Mouse (Mus musculus) midbrain, embryonic 12.5 days (tissue): ENCODE measurements around the gene Mn1. TPM values are rescaled to one million over a fixed set of nuclear protein-coding genes. Genes with fewer than 3 reads are reported as not detected.

Experiments
- ATAC-seq: fragments of 200-750 bp; cut with Nextera tagmentation; 2 replicates; pipeline ENCODE4 v1.8.0; 2017; ENCODE audit warnings: low read depth, moderate TSS enrichment, moderate library complexity; ENCODE audit not compliant: low FRiP score
- H3K27ac ChIP-seq: fragments of 300-500 bp; sonication (generic); replicated peaks from 2 replicates; pipeline ENCODE4 v1.5.1; 2016; ENCODE audit warnings: mild to moderate bottlenecking
- H3K27me3 ChIP-seq: fragments of 300-500 bp; sonication (generic); 2 replicates; pipeline ENCODE4 v1.6.1; 2016; ENCODE audit warnings: mild to moderate bottlenecking
- H3K36me3 ChIP-seq: fragments of 300-500 bp; sonication (generic); 2 replicates; pipeline ENCODE4 v1.6.1; 2016
- H3K4me1 ChIP-seq: fragments of 300-500 bp; sonication (generic); 2 replicates; pipeline ENCODE4 v1.6.1; 2016
- H3K4me2 ChIP-seq: fragments of 300-500 bp; sonication (generic); replicated peaks from 2 replicates; pipeline ENCODE4 v1.6.1; 2016; ENCODE audit warnings: mild to moderate bottlenecking, moderate library complexity
- H3K4me3 ChIP-seq: fragments of 300-500 bp; sonication (generic); 2 replicates; pipeline ENCODE4 v1.5.1; 2016; ENCODE audit warnings: mild to moderate bottlenecking
- H3K9ac ChIP-seq: fragments of 300-500 bp; sonication (generic); replicated peaks from 2 replicates; pipeline ENCODE4 v1.6.1; 2016; ENCODE audit warnings: mild to moderate bottlenecking, moderate library complexity
- H3K9me3 ChIP-seq: fragments of 300-500 bp; sonication (generic); 2 replicates; pipeline ENCODE4 v1.6.1; 2016; ENCODE audit warnings: mild to moderate bottlenecking
- WGBS: fragments of 180-500 bp; shearing (Covaris S2); methylation state at CpG from one replicate; pipeline ENCODE4 v1.1.7; 2016; 5-methylcytosine and 5-hydroxymethylcytosine counted together
- polyA plus RNA-seq: library from polyadenylated mRNA; unstranded; fragments of >200 nt; fragmentation: Nextera tagmentation; extraction: Ambion mirVana; gene quantifications from 2 replicates; pipeline ENCODE4 v1.2.1, GENCODE M21; 2016

Gene Mn1
- polyA plus RNA-seq, 1 experiment from 2014 or later: 61.8 TPM

DNA sequence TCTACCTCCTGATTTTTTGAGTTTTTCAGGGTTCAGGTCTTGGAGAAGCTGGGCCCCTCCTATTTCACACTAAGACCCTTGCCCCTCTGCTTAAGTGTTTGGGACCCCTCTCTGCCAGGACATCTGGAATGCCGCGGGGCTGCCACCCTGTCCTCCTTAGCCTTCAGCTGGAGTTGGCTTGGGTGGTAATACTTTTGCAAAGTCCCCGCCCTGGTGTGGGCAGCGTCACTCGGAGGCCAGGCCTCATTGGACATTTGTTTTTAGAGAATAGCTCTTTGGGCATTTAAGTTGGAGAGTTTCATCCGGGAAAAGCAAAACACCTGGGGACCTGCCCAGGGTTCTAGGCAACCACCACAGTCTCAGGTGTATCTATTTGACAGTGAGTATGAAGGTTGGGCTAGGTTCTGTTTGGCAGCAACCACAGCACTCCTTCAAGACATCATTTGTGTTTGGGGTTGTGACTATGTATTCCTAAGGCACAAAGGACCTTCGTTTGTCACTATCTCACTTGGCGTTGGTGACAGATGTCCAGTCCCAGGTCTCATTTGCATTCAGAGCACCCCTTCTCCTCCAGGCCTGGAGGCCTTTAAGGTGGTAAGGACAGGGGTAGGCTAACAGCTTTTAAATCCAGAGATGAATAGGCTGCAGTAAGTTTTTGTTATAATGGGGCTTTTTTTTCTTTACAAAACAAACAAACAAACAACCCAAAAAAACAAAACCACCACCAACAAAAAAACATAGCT, 5.1 kb downstream of the Mn1 start:
- Histone ChIP-seq H3K4me3 (peak overlapping the region; percentile 76), H3K9ac (peak overlapping the region; percentile 100), H3K27me3 (no peaks in the 10 kb centered on the region), H3K36me3 (peaks cover 63% of the 10 kb centered on the region), H3K4me1 (peaks cover 80% of the 10 kb centered on the region), H3K9me3 (no peaks in the 10 kb centered on the region), H3K27ac (peak overlapping the region; percentile 99), H3K4me2 (peak overlapping the region; percentile 99)
- WGBS: 26% methylated on average over 8 of the region's 8 CpGs
- no peak for ATAC-seq

DNA sequence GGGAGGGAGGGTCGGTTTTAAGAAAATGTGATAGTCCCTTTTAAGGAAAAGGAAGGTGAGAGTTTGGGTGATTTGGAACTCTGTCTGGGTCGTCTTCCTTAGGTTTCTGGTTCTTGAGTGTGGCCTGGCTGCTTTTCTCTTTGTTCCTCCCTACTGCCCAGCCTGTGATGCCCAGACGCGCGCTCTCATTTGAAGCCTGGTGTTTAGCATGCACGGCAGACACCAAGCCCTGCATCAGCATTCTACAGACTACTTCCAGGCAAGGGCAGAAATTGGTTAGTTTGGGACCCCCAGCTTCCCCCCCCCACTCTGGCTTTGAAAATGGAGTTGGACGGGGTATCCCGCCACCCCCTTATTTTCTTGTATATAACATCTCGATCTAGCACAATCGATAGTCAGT, 5.8 kb downstream of the Mn1 start:
- H3K9ac ChIP-seq: peak overlapping the region; percentile 100
- no peaks in the 10 kb centered on the region for H3K27me3 ChIP-seq
- peak overlapping the region; percentile 99 for H3K27ac ChIP-seq
- H3K4me1 ChIP-seq: peaks cover 88% of the 10 kb centered on the region
- peaks cover 70% of the 10 kb centered on the region for H3K36me3 ChIP-seq
- peak overlapping the region; percentile 99 for H3K4me2 ChIP-seq
- 28% methylated on average over 10 of the region's 10 CpGs for WGBS
- H3K9me3 ChIP-seq: no peaks in the 10 kb centered on the region
- H3K4me3 ChIP-seq: peak overlapping the region; percentile 76
- ATAC-seq: no peak

DNA sequence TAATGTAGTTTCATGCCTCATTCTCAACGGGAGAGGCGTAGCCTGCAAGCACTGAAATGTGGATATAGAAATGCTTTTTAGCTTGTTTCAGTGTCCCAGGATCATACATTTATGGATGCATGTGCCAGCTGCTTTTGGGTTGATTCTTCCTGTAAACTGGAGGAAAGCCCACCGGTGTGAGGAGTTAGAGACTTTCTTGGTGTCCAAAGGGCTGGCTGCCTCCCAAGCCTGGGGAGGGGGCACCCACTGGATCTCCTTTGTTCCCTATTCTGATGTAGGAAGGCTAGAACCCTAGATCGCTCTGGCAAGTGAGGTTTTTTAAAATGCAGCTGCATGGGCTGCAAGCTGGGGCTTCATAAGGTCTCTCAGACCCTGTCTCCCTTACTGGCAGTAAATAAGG, 6.5 kb downstream of the Mn1 start:
- H3K9me3 ChIP-seq: no peaks in the 10 kb centered on the region
- peak overlapping the region; percentile 99 for H3K4me2 ChIP-seq
- peak overlapping the region; percentile 76 for H3K4me3 ChIP-seq
- ATAC-seq: no peak
- H3K27ac ChIP-seq: peak overlapping the region; percentile 68
- H3K9ac ChIP-seq: peak overlapping the region; percentile 100
- no peaks in the 10 kb centered on the region for H3K27me3 ChIP-seq
- H3K36me3 ChIP-seq: peaks cover 68% of the 10 kb centered on the region
- 47% methylated on average over 4 of the region's 4 CpGs for WGBS
- peaks cover 90% of the 10 kb centered on the region for H3K4me1 ChIP-seq

DNA sequence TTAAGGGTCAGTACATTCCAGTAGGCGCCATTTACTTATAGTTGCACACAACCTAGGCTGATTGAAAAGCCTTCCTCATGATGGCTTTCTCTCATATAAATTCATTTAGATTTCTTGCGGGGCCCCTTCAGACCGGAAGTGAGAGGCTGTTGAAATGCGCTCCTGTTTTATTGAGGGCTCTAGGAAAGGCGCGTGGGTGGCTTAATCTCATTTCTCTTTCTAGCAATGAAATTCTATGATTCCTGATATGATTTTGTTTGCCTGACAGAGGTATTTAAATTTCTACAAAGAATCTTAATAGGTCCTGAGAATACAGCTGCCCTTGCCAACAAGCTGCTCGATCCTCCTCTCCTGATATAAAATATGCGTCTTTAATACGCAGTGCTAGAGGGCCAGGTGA, 8.7 kb downstream of the Mn1 start:
- Histone ChIP-seq H3K4me1 (peaks cover 91% of the 10 kb centered on the region), H3K9ac (peak overlapping the region; percentile 46), H3K4me2 (peak overlapping the region; percentile 99), H3K4me3 (peak overlapping the region; percentile 76), H3K9me3 (no peaks in the 10 kb centered on the region), H3K27ac (peak overlapping the region; percentile 56; the same call in 1 of the 2 replicates), H3K36me3 (peaks cover 48% of the 10 kb centered on the region), H3K27me3 (no peaks in the 10 kb centered on the region)
- no peak for ATAC-seq
- 59% methylated on average over 9 of the region's 9 CpGs for WGBS

DNA sequence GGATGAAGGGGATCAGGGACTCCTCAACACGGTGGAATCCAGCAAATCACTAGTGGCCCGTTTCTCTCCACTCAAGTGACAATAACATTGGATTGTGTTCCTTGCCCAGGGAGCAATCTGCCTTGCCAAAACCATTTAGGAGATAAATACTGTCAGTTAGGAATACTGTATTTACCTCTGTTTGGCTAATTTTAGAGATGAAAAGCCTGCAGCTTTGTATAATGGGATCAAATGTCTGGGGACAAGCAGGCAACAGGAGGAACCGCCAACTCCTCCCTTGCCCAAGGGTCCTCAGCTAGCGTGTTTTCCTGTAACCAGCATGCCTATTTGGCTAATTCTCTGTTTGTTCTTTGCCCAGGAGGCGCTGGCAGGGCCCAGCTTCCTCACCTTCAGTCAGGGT, 9.1 kb downstream of the Mn1 start:
- ATAC-seq: no peak
- H3K4me3 ChIP-seq: peak overlapping the region; percentile 76
- peak overlapping the region; percentile 56 for H3K27ac ChIP-seq
- 39% methylated on average over 5 of the region's 5 CpGs for WGBS
- H3K9me3 ChIP-seq: no peaks in the 10 kb centered on the region
- peaks cover 91% of the 10 kb centered on the region for H3K4me1 ChIP-seq
- peaks cover 43% of the 10 kb centered on the region for H3K36me3 ChIP-seq
- H3K4me2 ChIP-seq: peak overlapping the region; percentile 99
- peak overlapping the region; percentile 46 for H3K9ac ChIP-seq
- no peaks in the 10 kb centered on the region for H3K27me3 ChIP-seq

DNA sequence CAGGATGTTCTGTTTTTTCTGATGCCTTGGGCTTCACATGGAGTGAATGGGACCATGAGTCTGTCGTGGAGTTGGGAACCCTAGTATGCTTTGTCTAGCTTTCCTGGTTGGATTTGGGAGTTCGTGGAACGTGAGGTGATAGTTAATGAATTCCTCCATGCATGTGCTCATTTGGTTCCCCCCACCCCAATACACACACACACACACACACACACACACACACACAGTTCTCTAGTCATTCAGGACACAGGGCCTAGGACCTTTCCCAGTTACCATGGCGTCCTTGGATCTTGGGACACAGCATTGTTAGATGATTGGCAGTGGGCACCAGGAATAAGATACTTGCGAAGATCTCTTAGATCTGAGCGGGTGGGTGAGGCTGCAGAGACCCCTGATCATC, 11.7 kb downstream of the Mn1 start:
- Histone ChIP-seq H3K9me3 (no peaks in the 10 kb centered on the region), H3K27me3 (no peaks in the 10 kb centered on the region), H3K36me3 (peaks cover 31% of the 10 kb centered on the region), H3K9ac (peak overlapping the region; percentile 53; the same call in 1 of the 2 replicates), H3K4me1 (peaks cover 100% of the 10 kb centered on the region), H3K4me2 (peak overlapping the region; percentile 99), H3K27ac (peak overlapping the region; percentile 67), H3K4me3 (peak overlapping the region; percentile 22)
- 26% methylated on average over 6 of the region's 6 CpGs for WGBS
- ATAC-seq: no peak

DNA sequence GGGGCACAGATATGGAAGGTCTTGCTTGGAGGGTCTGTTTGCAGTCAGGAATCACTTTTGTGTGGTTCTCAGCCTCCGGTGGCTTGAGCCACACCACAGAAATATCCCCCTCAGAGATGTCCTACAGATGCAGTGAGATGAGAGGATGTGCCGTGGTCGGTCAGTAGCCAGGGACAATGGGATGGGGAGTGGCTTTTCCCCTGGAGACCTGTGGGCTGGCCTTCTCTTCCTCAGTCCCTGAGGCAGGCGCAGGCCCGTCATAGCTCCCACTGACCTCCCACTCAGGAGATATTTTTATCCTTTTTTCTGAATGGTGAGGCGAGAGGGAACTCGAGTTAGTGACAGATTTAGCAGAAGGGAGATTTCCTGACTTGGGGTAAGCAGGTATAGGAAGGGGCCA, 12.6 kb downstream of the Mn1 start:
- Histone ChIP-seq H3K9me3 (no peaks in the 10 kb centered on the region), H3K4me3 (peak overlapping the region; percentile 22), H3K9ac (peak overlapping the region; percentile 53), H3K4me2 (peak overlapping the region; percentile 99), H3K4me1 (peaks cover 100% of the 10 kb centered on the region), H3K36me3 (peaks cover 24% of the 10 kb centered on the region), H3K27me3 (no peaks in the 10 kb centered on the region), H3K27ac (peak overlapping the region; percentile 67)
- no peak for ATAC-seq
- 20% methylated on average over 7 of the region's 7 CpGs for WGBS

DNA sequence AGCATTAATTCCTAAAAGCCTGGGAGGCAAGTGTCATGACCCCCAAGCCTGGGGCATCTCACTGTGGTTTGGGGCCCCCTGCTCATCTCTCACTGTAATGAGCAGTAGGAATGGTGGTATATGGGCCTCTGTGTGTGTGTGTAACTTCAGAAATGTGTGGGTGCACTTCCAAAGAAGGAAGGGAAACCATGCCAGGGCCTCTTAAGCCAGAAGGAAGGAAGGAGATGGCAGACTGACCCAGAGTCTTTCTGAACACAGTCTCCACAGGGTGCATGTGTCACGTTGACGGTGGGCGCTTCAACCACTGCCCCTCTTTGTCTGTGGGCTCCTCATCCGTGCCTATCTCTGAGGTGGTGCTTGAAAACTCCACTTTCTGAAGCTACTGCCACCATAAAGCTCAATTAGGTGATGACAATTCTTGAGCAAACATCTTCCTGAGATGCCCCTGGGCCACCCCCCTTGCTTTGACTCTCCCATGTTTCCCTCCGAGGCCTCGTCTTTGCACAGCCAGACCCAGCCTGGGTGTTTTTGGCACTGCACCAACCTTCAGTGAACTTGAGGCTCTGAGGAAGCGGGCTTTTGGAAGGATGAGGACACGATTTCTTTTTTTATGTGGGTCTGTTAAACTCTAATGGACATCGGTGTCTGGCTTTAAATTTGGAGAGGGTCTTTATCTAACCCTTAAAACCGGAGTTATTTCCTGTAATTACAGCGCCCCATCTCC, 14.0 kb downstream of the Mn1 start:
- no peaks in the 10 kb centered on the region for H3K27me3 ChIP-seq
- no peaks in the 10 kb centered on the region for H3K9me3 ChIP-seq
- H3K27ac ChIP-seq: peak overlapping the region; percentile 40
- peak overlapping the region; percentile 99 for H3K4me2 ChIP-seq
- H3K4me1 ChIP-seq: peaks cover 100% of the 10 kb centered on the region
- H3K4me3 ChIP-seq: no peak overlapping the region
- no peak for ATAC-seq
- H3K9ac ChIP-seq: peak overlapping the region; percentile 8; the same call in 1 of the 2 replicates
- WGBS: 64% methylated on average over 11 of the region's 11 CpGs
- H3K36me3 ChIP-seq: peaks cover 30% of the 10 kb centered on the region

DNA sequence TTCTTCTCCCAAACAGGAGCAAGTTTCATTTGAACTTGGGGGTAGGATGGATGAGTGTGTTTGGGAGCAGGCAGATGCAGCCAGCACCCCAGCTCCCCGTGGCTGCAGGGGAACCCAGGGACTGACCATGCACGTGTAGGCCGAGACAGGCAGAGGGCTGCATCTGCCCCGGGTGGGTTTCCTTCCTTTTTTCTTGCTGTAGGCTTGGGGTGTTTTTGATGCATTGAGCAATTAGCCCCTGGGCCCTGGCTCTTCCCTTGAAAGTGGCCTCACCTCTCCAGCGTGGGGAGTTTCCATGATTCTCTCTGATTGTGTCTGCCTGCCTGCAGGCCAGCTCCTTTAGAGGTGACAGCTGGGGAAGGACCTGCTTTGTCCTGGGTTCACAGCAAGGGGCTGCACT, 15.7 kb downstream of the Mn1 start:
- Histone ChIP-seq H3K27me3 (no peaks in the 10 kb centered on the region), H3K9me3 (no peaks in the 10 kb centered on the region), H3K4me1 (peaks cover 97% of the 10 kb centered on the region), H3K4me2 (no peak overlapping the region), H3K27ac (peak overlapping the region; percentile 5; the same call in 1 of the 2 replicates), H3K36me3 (peaks cover 31% of the 10 kb centered on the region; the same call in 1 of the 2 replicates), H3K4me3 (no peak overlapping the region), H3K9ac (no peak overlapping the region; the same call in 1 of the 2 replicates)
- WGBS: 27% methylated on average over 5 of the region's 5 CpGs
- ATAC-seq: no peak

DNA sequence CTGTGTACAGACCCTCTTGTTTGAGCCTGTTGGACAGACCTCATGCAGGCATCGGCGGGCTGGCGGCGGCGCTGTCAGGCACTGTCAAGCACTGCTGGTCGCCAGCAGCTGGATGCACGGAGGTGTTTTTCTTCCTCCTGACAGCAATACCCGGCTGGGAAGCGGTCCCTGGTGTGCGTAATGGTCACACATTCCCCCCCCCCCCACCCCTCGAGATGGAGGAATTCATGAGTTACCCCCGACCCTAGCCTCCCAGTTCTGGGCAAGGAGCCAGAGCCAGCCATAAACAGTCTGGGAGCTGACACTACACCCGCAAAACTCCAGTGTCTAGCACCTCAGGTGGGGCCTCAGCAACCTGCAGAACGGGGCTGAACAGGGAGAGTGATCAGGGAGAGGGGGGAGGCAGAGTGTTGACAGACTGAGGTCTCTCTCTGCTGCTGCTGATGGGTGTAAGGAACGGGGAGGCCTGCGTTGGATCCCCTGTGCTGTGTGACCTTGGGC, 17.2 kb downstream of the Mn1 start:
- Histone ChIP-seq H3K27ac (peak overlapping the region; percentile 44), H3K36me3 (peaks cover 37% of the 10 kb centered on the region), H3K9me3 (no peaks in the 10 kb centered on the region), H3K4me3 (no peak overlapping the region), H3K4me2 (no peak overlapping the region), H3K4me1 (peaks cover 82% of the 10 kb centered on the region), H3K9ac (no peak overlapping the region), H3K27me3 (no peaks in the 10 kb centered on the region)
- 35% methylated on average over 16 of the region's 16 CpGs for WGBS
- ATAC-seq: no peak

DNA sequence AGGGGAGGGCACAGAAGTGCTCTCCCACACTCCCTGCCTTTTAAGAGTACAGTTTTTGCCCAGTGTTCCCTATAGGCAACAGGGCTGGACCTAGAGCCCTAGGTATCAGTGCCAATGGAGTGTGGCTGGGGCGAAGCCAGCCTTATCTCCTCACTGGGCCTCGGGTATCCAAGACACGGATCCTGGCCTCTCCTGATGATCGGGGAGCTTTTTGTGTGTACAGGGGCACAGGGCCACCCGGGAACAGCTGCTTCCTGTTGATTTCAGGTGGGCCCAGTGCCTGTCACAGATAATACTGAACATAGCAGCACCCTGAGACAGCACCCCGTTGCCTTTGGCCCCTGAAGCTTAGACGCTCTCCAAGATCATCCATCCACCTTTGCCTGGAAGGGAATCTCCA, 19.1 kb downstream of the Mn1 start:
- peaks cover 54% of the 10 kb centered on the region for H3K36me3 ChIP-seq

DNA sequence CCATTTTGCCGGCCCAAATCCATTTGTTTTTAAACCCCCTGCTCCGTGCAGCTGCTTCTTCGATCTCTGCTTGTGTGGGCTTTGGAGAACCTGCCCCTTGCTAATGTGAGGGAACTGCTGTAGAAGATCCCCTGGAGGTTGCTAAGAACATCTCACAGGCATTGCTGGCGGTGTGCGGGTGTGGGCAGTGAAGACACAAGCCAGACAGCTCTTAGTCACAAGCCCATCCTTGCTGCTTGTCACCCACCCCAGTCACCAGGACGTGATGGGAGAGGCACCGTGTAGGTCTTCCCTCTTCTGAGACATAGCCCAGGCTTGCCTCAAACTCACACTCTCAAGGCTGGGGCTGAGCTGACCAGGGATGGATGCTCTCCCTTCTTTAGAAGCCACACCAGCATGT, 20.0 kb downstream of the Mn1 start:
- peaks cover 64% of the 10 kb centered on the region for H3K36me3 ChIP-seq
- H3K4me1 ChIP-seq: peaks cover 72% of the 10 kb centered on the region
- H3K4me3 ChIP-seq: no peak overlapping the region
- ATAC-seq: no peak
- WGBS: 61% methylated on average over 7 of the region's 7 CpGs
- H3K27ac ChIP-seq: peak overlapping the region; percentile 40; the same call in 1 of the 2 replicates
- no peaks in the 10 kb centered on the region for H3K9me3 ChIP-seq
- H3K27me3 ChIP-seq: no peaks in the 10 kb centered on the region
- H3K4me2 ChIP-seq: no peak overlapping the region
- no peak overlapping the region for H3K9ac ChIP-seq

More for the DNA sequence above, 19.1 kb downstream of the Mn1 start:
- no peak overlapping the region for H3K4me2 ChIP-seq
- no peak overlapping the region for H3K4me3 ChIP-seq
- no peaks in the 10 kb centered on the region for H3K27me3 ChIP-seq
- H3K4me1 ChIP-seq: peaks cover 72% of the 10 kb centered on the region
- ATAC-seq: no peak
- 90% methylated on average over 7 of the region's 7 CpGs for WGBS
- no peaks in the 10 kb centered on the region for H3K9me3 ChIP-seq
- H3K9ac ChIP-seq: no peak overlapping the region
- H3K27ac ChIP-seq: no peak overlapping the region
